Mouse (Mus musculus): ENCODE results near the gene Lrrc27.

Lrrc27 gene

GRCm38 (mm10) chr7:139208023-139208772 lies 4.6 kb upstream of the Lrrc27 start:
- in situ Hi-C loops (cut with MboI; ENCODE audit: low pct_unique_long_range_greater_than_20kb in 1 of 2, low sequenced_read_pairs in 2 of 2, unreplicated experiment in 1 of 2), result loop anchor here in 1 of 2 experiments (10.0 kb wide), 1 partner anchor 87 kb away; no protein-coding TSS in a partner anchor

- in situ Hi-C loops (cut with MboI; ENCODE audit: low pct_unique_long_range_greater_than_20kb in 1 of 2, low sequenced_read_pairs in 2 of 2, unreplicated experiment in 1 of 2), result loop anchor here in 1 of 2 experiments (10.0 kb wide), 1 partner anchor 86 kb away; no protein-coding TSS in a partner anchor
Measured at GRCm38 (mm10) chr7:139208773-139209095, 4.1 kb upstream of the Lrrc27 start.

GRCm38 (mm10) chr7:139211761-139212160 lies 1.0 kb upstream of the Lrrc27 start:
- in situ Hi-C loops (cut with MboI; ENCODE audit: low pct_unique_long_range_greater_than_20kb in 1 of 2, low sequenced_read_pairs in 2 of 2, unreplicated experiment in 1 of 2), result loop anchor here in 1 of 2 experiments (10.0 kb wide), 1 partner anchor 263 kb away; no protein-coding TSS in a partner anchor

- in situ Hi-C loops (cut with MboI; ENCODE audit: low pct_unique_long_range_greater_than_20kb in 1 of 2, low sequenced_read_pairs in 2 of 2, unreplicated experiment in 1 of 2), result loop anchor here in 1 of 2 experiments (10.0 kb wide), 1 partner anchor 261 kb away; no protein-coding TSS in a partner anchor
Measured at GRCm38 (mm10) chr7:139213751-139214150, 963 bp downstream of the Lrrc27 start.

GRCm38 (mm10) chr7:139214160-139214559 lies 1.4 kb downstream of the Lrrc27 start:
- in situ Hi-C loops (cut with MboI; ENCODE audit: low pct_unique_long_range_greater_than_20kb in 1 of 2, low sequenced_read_pairs in 2 of 2, unreplicated experiment in 1 of 2), result loop anchor here in 1 of 2 experiments (10.0 kb wide), 1 partner anchor 261 kb away; no protein-coding TSS in a partner anchor

GRCm38 (mm10) chr7:139214596-139215340 lies 2.0 kb downstream of the Lrrc27 start:
- in situ Hi-C loops (cut with MboI; ENCODE audit: low pct_unique_long_range_greater_than_20kb in 1 of 2, low sequenced_read_pairs in 2 of 2, unreplicated experiment in 1 of 2), result loop anchor here in 1 of 2 experiments (10.0 kb wide), 1 partner anchor 260 kb away; no protein-coding TSS in a partner anchor

GRCm38 (mm10) chr7:139215516-139215915 lies 2.7 kb downstream of the Lrrc27 start:
- in situ Hi-C loops (cut with MboI; ENCODE audit: low pct_unique_long_range_greater_than_20kb in 1 of 2, low sequenced_read_pairs in 2 of 2, unreplicated experiment in 1 of 2), result loop anchor here in 1 of 2 experiments (10.0 kb wide), 1 partner anchor 259 kb away; no protein-coding TSS in a partner anchor

- in situ Hi-C loops (cut with MboI; ENCODE audit: low pct_unique_long_range_greater_than_20kb in 1 of 2, low sequenced_read_pairs in 2 of 2, unreplicated experiment in 1 of 2), result loop anchor here in 1 of 2 experiments (10.0 kb wide), 1 partner anchor 259 kb away; no protein-coding TSS in a partner anchor
Measured at GRCm38 (mm10) chr7:139215946-139216345, 3.2 kb downstream of the Lrrc27 start.

- in situ Hi-C loops (cut with MboI; ENCODE audit: low pct_unique_long_range_greater_than_20kb in 1 of 2, low sequenced_read_pairs in 2 of 2, unreplicated experiment in 1 of 2), result loop anchor here in 1 of 2 experiments (10.0 kb wide), 1 partner anchor 258 kb away; no protein-coding TSS in a partner anchor
Measured at GRCm38 (mm10) chr7:139216464-139216863, 3.7 kb downstream of the Lrrc27 start.

- in situ Hi-C loops (cut with MboI; ENCODE audit: low pct_unique_long_range_greater_than_20kb in 1 of 2, low sequenced_read_pairs in 2 of 2, unreplicated experiment in 1 of 2), result loop anchor here in 1 of 2 experiments (10.0 kb wide), 1 partner anchor 258 kb away; no protein-coding TSS in a partner anchor
Measured at GRCm38 (mm10) chr7:139217046-139217445, 4.3 kb downstream of the Lrrc27 start.

- in situ Hi-C loops (cut with MboI; ENCODE audit: low pct_unique_long_range_greater_than_20kb in 1 of 2, low sequenced_read_pairs in 2 of 2, unreplicated experiment in 1 of 2), result loop anchor here in 1 of 2 experiments (10.0 kb wide), 1 partner anchor 256 kb away; no protein-coding TSS in a partner anchor
Measured at GRCm38 (mm10) chr7:139218641-139219415, 6.0 kb downstream of the Lrrc27 start.

GRCm38 (mm10) chr7:139219486-139219885 lies 6.7 kb downstream of the Lrrc27 start:
- in situ Hi-C loops (cut with MboI; ENCODE audit: low pct_unique_long_range_greater_than_20kb in 1 of 2, low sequenced_read_pairs in 2 of 2, unreplicated experiment in 1 of 2), result loop anchor here in 1 of 2 experiments (10.0 kb wide), 1 partner anchor 255 kb away; no protein-coding TSS in a partner anchor

GRCm38 (mm10) chr7:139220303-139220702 lies 7.5 kb downstream of the Lrrc27 start:
- in situ Hi-C loops (cut with MboI; ENCODE audit: low pct_unique_long_range_greater_than_20kb in 1 of 2, low sequenced_read_pairs in 2 of 2, unreplicated experiment in 1 of 2), result no loop called here

GRCm38 (mm10) chr7:139221072-139221471 lies 8.3 kb downstream of the Lrrc27 start:
- in situ Hi-C loops (cut with MboI; ENCODE audit: low pct_unique_long_range_greater_than_20kb in 1 of 2, low sequenced_read_pairs in 2 of 2, unreplicated experiment in 1 of 2), result no loop called here

GRCm38 (mm10) chr7:139221856-139222255 lies 9.1 kb downstream of the Lrrc27 start:
- in situ Hi-C loops (cut with MboI; ENCODE audit: low pct_unique_long_range_greater_than_20kb in 1 of 2, low sequenced_read_pairs in 2 of 2, unreplicated experiment in 1 of 2), result no loop called here

- in situ Hi-C loops (cut with MboI; ENCODE audit: low pct_unique_long_range_greater_than_20kb in 1 of 2, low sequenced_read_pairs in 2 of 2, unreplicated experiment in 1 of 2), result no loop called here
Measured at GRCm38 (mm10) chr7:139222341-139222740, 9.6 kb downstream of the Lrrc27 start.

GRCm38 (mm10) chr7:139224070-139224469 lies 11.3 kb downstream of the Lrrc27 start:
- in situ Hi-C loops (cut with MboI; ENCODE audit: low pct_unique_long_range_greater_than_20kb in 1 of 2, low sequenced_read_pairs in 2 of 2, unreplicated experiment in 1 of 2), result no loop called here

- in situ Hi-C loops (cut with MboI; ENCODE audit: low pct_unique_long_range_greater_than_20kb in 1 of 2, low sequenced_read_pairs in 2 of 2, unreplicated experiment in 1 of 2), result no loop called here
Measured at GRCm38 (mm10) chr7:139224725-139225124, 11.9 kb downstream of the Lrrc27 start.
